Mouse (Mus musculus): ENCODE measurements around the gene Rnft2.

GRCm38 (mm10) chr5:118236891-118237290 is 8.0 kb downstream of the Rnft2 start:
- TF ChIP-seq POLR2A (IDR thresholded peaks at IDR 0.05; ENCODE audit: control insufficient read depth in 1 of 2, insufficient read depth in 1 of 2, low read depth in 1 of 2, low read length in 2 of 2, poor library complexity in 1 of 2) = no peak
- TF ChIP-seq CTCF (IDR thresholded peaks at IDR 0.05 in 2 of 3, conservative IDR thresholded peaks at IDR 0.05 in 1 of 3; ENCODE audit: control insufficient read depth in 1 of 3, insufficient read depth in 1 of 3, low read depth in 2 of 3, low read length in 3 of 3, poor library complexity in 1 of 3, severe bottlenecking in 1 of 3) = no peak
- no peak for TF ChIP-seq GATA1 (IDR thresholded peaks at IDR 0.05; ENCODE audit: low read depth, low read length)
- no peak for TF ChIP-seq EP300 (IDR thresholded peaks at IDR 0.05; ENCODE audit: low read depth in 1 of 2, low read length in 2 of 2)
- TF ChIP-seq SIN3A (IDR thresholded peaks at IDR 0.05; ENCODE audit: low read length) = no peak
- no peak for TF ChIP-seq RAD21 (IDR thresholded peaks at IDR 0.05; ENCODE audit: low read depth, low read length)
